Mouse (Mus musculus) forebrain, embryonic 10.5 days (tissue): Measurements from ENCODE around the gene Gli3. TPM values are rescaled to one million over a fixed set of nuclear protein-coding genes. Genes with fewer than 3 reads are reported as not detected.

ENCODE experiments used
- DNase-seq: peaks from one replicate; pipeline ENCODE4 v3.0.0-alpha.2; 2017; ENCODE audit warnings: low spot score; ENCODE audit errors: extremely low spot score
- H3K27ac ChIP-seq: fragments of 300-500 bp; sonication (generic); 2 replicates; pipeline ENCODE4 v1.5.1; 2016; ENCODE audit warnings: mild to moderate bottlenecking
- H3K27me3 ChIP-seq: fragments of 300-500 bp; sonication (generic); 2 replicates; pipeline ENCODE4 v1.6.1; 2016; ENCODE audit warnings: mild to moderate bottlenecking; ENCODE audit not compliant: poor library complexity, severe bottlenecking
- H3K36me3 ChIP-seq: fragments of 300-500 bp; sonication (generic); replicated peaks from 2 replicates; pipeline ENCODE4 v1.6.1; 2016; ENCODE audit warnings: mild to moderate bottlenecking, moderate library complexity
- H3K4me1 ChIP-seq: fragments of 300-500 bp; sonication (generic); 2 replicates; pipeline ENCODE4 v1.6.1; 2016
- H3K4me3 ChIP-seq: fragments of 300-500 bp; sonication (generic); 2 replicates; pipeline ENCODE4 v1.5.1; 2016; ENCODE audit warnings: mild to moderate bottlenecking, moderate library complexity
- H3K9me3 ChIP-seq: fragments of 300-500 bp; sonication (generic); 2 replicates; pipeline ENCODE4 v1.6.1; 2016; ENCODE audit warnings: mild to moderate bottlenecking, moderate library complexity
- WGBS: fragments of 180-500 bp; shearing (Covaris S2); methylation state at CpG from one replicate; pipeline ENCODE4 v1.1.7; 2016; 5-methylcytosine and 5-hydroxymethylcytosine counted together
- polyA plus RNA-seq: library from polyadenylated mRNA; unstranded; fragments of >200 nt; fragmentation: Nextera tagmentation; extraction: Ambion mirVana; gene quantifications from 2 replicates; pipeline ENCODE4 v1.2.1, GENCODE M21; 2016

Gli3 gene
- polyA plus RNA-seq, 1 experiment from 2014 or later: 60.3 TPM

DNA sequence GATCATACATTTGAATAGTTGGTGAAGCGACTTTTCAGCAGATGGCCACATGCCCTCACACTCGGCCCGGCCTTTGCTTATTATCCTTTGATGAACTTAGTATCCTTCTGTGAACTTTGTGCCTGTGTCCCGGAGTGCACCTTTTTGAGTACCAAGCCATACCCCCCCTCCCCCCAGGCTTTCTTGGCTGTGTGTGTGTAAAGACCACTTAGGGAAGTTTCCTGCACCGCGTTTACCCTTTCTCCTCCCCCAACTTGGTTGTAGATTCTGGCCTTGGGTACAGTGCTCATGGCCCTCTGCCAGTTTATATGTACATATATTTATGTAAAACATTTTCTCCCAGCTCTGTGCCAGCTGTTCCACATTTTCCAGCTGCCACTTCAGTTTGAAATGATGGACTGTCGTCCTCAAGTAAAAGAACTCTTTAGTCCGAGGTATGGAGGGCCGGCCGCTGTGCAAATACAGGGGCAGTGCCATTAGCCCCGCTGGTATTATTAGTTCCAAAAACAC is 1.8 kb downstream of the Gli3 start:
- H3K36me3 ChIP-seq: peaks cover 3% of the 10 kb centered on the region; the same call in 1 of the 2 replicates
- H3K27ac ChIP-seq: peak overlapping the region; percentile 100
- peaks cover 70% of the 10 kb centered on the region for H3K4me1 ChIP-seq
- DNase-seq: peak; percentile 44
- no peaks in the 10 kb centered on the region for H3K9me3 ChIP-seq
- WGBS: under 1% methylated on average over 11 of the region's 11 CpGs
- no peaks in the 10 kb centered on the region for H3K27me3 ChIP-seq
- peak overlapping the region; percentile 96 for H3K4me3 ChIP-seq

DNA sequence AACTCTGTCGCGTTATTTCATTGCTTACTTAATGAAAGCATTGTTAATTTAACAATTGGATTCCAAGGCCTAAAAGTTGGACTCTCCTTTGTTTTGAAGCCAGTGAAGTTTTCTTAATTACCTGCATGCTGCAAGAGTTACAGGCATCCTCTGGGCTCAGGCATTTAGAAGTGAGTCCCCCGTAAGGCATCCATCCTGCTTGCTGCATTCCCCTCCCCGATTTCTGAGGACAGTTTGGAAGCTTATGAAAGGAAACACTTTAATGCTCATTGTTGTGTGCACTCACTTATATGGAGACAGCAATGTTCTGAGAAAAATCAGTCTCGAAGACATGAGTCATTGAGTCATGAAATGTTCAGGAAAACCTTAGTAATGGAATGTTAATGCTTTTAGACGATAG is 3.5 kb downstream of the Gli3 start:
- peaks cover 74% of the 10 kb centered on the region for H3K4me1 ChIP-seq

DNA sequence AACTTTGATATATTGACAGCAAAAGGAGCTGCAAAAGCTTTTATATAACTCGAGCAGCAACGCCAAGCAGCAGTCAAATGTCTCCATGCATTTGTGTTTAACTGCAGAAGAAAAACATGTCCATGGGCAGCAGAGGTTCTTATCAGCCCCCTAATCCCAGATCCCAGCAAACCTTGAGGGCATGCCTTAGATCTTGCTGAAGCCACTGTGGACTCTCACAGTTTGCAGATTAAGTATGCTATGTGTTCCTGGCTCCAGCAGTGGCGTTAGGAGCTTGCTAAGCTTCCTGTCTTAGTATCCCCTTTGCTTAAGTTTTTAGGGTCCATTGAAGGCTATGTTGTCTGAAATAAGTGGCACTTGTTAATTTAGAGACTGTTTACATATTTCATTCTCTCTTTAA is 4.4 kb downstream of the Gli3 start:
- H3K27ac ChIP-seq: peak overlapping the region; percentile 100
- no peaks in the 10 kb centered on the region for H3K27me3 ChIP-seq
- peak overlapping the region; percentile 96 for H3K4me3 ChIP-seq
- no peaks in the 10 kb centered on the region for H3K9me3 ChIP-seq
- DNase-seq: no peak
- WGBS: 11% methylated on average over 3 of the region's 3 CpGs
- H3K36me3 ChIP-seq: peaks cover 16% of the 10 kb centered on the region
- peaks cover 70% of the 10 kb centered on the region for H3K4me1 ChIP-seq

More for the DNA sequence above, 3.5 kb downstream of the Gli3 start:
- DNase-seq: no peak
- Histone ChIP-seq H3K27me3 (no peaks in the 10 kb centered on the region), H3K27ac (peak overlapping the region; percentile 100), H3K4me3 (peak overlapping the region; percentile 96), H3K9me3 (no peaks in the 10 kb centered on the region), H3K36me3 (peaks cover 12% of the 10 kb centered on the region)
- 12% methylated on average over 6 of the region's 6 CpGs for WGBS

DNA sequence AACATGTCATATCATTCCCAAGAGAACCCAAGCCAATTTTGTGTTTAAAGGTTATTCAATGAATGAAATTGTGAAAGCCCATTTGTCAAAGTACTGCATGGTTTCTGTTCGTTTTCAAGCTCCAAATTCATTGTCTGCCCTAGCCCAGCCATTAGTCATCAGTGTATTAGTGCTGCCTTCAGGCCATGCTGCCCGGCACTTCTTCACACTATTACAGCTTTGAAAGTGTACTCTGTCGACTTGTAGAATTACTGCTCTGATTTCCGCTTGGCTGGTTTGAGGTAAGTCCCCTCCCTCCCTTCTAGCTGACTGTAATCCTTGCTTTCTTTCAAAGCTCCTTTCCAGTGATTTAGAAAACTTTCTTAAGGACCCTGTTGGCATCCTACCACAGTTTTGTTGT is 5.4 kb downstream of the Gli3 start:
- Histone ChIP-seq H3K27me3 (no peaks in the 10 kb centered on the region), H3K27ac (peak overlapping the region; percentile 100), H3K4me1 (peaks cover 76% of the 10 kb centered on the region), H3K4me3 (peak overlapping the region; percentile 96), H3K36me3 (peaks cover 24% of the 10 kb centered on the region), H3K9me3 (no peaks in the 10 kb centered on the region)
- 14% methylated on average over 4 of the region's 4 CpGs for WGBS
- DNase-seq: peak; percentile 31

DNA sequence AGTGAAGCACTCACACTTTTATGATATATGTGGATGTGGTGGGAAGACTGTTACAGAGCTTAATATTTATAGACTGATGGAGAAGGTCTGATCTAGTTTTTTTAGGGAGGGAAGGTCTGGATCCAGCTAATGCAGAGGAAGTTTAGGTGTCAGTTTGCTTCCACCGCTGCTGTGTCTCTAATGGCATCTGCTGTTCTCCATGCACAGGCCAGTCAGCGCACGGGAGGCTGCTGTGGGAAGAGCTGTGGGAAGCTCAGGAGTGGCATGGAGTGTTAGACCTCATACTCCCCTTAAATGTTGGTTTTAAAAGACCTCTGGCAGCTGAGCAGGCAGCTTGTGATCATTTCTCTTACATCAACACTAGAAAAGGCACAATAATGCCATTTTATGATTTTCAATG is 7.0 kb downstream of the Gli3 start:
- WGBS: 54% methylated on average over 3 of the region's 3 CpGs

DNA sequence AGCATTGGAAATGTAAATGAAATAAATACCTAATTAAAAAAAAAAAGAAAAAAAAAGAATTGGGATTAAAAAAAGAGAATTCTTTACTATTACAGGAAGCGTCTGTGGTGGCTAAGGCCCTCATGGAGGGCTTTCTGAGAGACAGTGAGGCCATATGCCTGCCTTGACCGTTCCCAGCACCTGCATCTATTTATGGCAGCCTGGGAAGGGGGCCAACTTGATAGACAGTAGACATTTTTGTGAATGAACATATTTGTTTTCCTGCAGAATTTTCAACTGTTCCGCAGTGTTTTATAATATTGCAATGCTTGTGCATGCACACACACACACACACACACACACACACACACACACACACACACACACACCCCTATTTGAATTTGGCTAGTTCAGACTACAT is 9.7 kb downstream of the Gli3 start:
- H3K4me1 ChIP-seq: peaks cover 80% of the 10 kb centered on the region
- peaks cover 50% of the 10 kb centered on the region for H3K36me3 ChIP-seq
- no peaks in the 10 kb centered on the region for H3K9me3 ChIP-seq
- no peak overlapping the region for H3K4me3 ChIP-seq
- 84% methylated on average over 3 of the region's 3 CpGs for WGBS
- no peaks in the 10 kb centered on the region for H3K27me3 ChIP-seq
- H3K27ac ChIP-seq: no peak overlapping the region
- DNase-seq: no peak

More for the DNA sequence above, 7.0 kb downstream of the Gli3 start:
- H3K4me1 ChIP-seq: peaks cover 85% of the 10 kb centered on the region
- no peak for DNase-seq
- H3K27me3 ChIP-seq: no peaks in the 10 kb centered on the region
- peak overlapping the region; percentile 76 for H3K27ac ChIP-seq
- no peaks in the 10 kb centered on the region for H3K9me3 ChIP-seq
- peaks cover 33% of the 10 kb centered on the region for H3K36me3 ChIP-seq
- peak overlapping the region; percentile 96 for H3K4me3 ChIP-seq

DNA sequence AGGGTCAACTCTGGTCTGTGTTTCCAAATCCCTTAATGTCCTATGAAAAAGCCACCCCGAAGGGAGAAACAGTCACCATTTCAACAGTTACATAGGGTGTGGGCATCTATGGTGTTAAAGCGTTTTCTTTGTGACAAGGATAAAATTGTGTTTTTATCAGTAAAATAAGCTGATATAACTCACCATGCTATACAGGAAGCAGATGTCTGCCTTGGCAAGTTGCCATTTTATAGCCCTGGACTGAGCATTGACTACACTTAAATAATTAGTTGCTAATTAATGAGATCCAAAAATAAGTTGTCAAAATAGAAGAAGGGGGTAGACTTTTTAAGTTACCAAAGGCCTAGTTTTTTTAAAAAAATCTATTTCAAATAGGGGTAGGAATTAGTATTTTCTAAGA is 11.4 kb downstream of the Gli3 start:
- Histone ChIP-seq H3K27me3 (no peaks in the 10 kb centered on the region), H3K4me3 (no peak overlapping the region), H3K9me3 (no peaks in the 10 kb centered on the region), H3K4me1 (peaks cover 74% of the 10 kb centered on the region), H3K27ac (no peak overlapping the region), H3K36me3 (peaks cover 66% of the 10 kb centered on the region)
- WGBS: 87% methylated on average over 2 of the region's 2 CpGs
- no peak for DNase-seq

DNA sequence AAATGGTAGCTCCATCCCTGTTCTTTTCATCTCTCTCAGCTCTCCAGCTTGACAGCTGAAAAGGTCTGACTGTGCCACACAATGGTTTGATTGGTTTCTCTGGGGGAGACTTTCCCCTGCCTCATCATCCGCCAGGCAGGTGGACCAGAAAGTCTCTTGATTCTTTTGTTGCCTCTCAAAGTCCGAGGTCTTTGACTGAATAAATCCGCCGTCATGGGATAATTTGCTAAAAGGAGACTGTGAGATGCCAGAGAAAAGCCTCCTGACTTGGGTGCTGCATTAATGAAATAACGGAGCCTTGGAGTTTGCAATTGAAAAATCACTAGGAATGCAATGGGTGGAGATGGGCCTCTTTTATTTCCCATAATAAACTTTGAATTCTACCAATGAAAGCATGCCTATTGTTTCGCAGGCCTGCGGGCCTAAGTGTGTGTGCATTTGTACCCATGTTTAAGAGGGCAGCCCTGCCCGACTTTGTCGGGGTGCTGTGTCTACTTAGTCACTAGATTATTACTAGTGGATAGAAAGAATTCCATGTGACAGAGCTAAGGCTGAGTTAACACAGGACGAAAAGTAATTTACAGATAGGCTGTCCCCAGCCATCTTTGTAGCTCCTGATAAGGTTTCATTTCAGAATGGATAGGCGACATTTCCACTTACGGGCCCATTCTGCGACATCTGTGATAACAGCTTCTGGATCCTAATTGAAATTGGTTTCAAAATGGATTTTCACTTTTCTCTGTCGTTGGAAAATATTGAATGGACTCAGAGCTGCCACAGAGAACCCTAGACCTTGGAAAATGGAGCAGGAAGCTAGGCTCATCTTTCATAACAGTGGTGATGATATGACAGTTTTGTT is 23.2 kb downstream of the Gli3 start:
- H3K27ac ChIP-seq: peak overlapping the region; percentile 79
- WGBS: 27% methylated on average over 14 of the region's 14 CpGs
- H3K4me1 ChIP-seq: peaks cover 94% of the 10 kb centered on the region

DNA sequence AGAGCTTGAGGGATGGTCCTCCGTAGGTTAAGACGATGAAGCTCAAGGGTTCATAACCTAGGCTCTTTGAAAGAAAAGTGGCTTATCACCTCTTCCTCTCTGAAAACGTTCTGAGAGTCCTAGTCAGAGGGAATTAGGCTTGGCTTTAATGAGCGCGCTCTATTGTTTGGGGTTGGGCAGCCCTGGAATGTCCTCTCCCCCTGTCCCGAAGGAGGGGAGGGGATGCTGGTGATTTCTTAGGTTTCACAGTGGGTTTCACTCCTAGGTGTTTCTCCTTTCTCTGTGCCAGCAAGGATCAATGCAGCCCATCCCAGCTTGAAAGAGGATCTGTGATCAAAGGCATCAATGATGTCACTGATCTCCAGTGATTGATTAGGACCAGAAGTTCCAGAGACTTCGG is 24.3 kb downstream of the Gli3 start:
- WGBS: 3% methylated on average over 7 of the region's 7 CpGs
- Histone ChIP-seq H3K9me3 (no peaks in the 10 kb centered on the region), H3K4me3 (peak overlapping the region; percentile 30), H3K27ac (peak overlapping the region; percentile 79), H3K36me3 (peaks cover 22% of the 10 kb centered on the region), H3K4me1 (peaks cover 91% of the 10 kb centered on the region), H3K27me3 (no peaks in the 10 kb centered on the region)
- no peak for DNase-seq

More for the DNA sequence above, 23.2 kb downstream of the Gli3 start:
- Histone ChIP-seq H3K36me3 (peaks cover 20% of the 10 kb centered on the region), H3K4me3 (peak overlapping the region; percentile 30), H3K27me3 (no peaks in the 10 kb centered on the region), H3K9me3 (no peaks in the 10 kb centered on the region)
- DNase-seq: peak; percentile 48

DNA sequence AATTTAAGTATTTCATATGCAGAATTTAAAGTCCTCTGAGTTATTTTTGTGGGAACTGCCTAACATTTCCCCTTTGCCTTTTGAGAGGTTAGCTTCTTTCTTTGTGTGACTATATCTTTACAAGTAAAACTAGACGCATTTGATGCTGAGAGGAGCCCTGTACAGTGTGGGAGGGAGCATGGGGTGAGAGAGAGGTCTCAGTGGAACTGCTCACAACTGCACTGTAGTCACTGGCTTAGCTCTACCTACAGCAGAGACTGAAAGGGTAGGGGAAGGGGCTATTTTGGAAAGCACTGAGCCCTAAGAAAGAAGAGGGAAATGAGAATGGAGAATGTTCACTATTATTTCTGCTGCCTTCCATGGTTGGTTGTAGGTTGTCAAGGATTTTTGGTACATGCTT is 25.0 kb downstream of the Gli3 start:
- Histone ChIP-seq H3K27me3 (no peaks in the 10 kb centered on the region), H3K4me1 (peaks cover 83% of the 10 kb centered on the region), H3K4me3 (no peak overlapping the region), H3K9me3 (no peaks in the 10 kb centered on the region), H3K36me3 (peaks cover 25% of the 10 kb centered on the region), H3K27ac (peak overlapping the region; percentile 79)
- no peak for DNase-seq
- 31% methylated on average over 1 of the region's 1 CpGs for WGBS

DNA sequence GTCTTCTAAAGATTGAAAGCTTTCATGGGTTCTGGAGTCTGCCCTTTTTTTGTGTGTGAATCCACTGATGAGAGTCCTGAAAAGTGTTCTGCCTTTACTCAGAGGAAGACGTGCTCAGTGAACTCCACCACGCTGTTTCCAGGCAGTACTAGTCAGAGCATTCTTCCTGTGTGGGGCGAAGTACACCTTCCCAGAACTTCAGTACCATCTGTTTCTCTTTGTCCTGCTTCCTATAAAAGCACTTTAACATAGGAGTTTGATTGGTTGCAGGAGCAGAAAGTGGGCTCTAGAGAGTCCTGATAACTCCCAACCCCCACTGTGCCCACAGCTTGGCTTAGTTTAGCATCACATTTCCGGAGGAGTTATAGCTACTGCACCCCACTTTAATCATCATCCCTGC is 32.8 kb downstream of the Gli3 start:
- Histone ChIP-seq H3K27me3 (no peaks in the 10 kb centered on the region), H3K27ac (no peak overlapping the region), H3K36me3 (peaks cover 69% of the 10 kb centered on the region), H3K4me3 (no peak overlapping the region), H3K4me1 (peaks cover 72% of the 10 kb centered on the region), H3K9me3 (no peaks in the 10 kb centered on the region)
- no peak for DNase-seq
- WGBS: 88% methylated on average over 4 of the region's 4 CpGs

DNA sequence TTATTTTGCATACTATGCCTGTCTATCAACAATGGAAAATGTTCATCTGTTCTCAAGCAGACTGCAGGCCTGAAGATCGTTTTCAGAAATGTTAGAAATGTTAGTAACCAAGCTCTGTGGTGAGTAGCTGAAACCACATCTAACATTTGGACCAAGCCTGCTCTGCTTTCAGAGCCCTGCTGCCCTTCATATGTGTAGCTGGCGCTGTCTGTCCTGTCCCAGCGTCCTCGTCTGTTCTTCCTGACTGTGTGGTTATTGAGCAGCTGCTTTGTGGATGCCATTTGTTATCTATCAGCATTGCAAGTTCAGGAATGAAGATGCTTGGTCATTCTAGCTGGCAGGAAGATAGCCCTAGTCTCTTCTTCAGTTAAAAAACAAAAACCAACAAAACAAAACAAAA is 35.3 kb downstream of the Gli3 start:
- 79% methylated on average over 4 of the region's 4 CpGs for WGBS
- Histone ChIP-seq H3K36me3 (peaks cover 68% of the 10 kb centered on the region), H3K27ac (no peak overlapping the region), H3K4me1 (peaks cover 84% of the 10 kb centered on the region), H3K27me3 (no peaks in the 10 kb centered on the region), H3K4me3 (no peak overlapping the region), H3K9me3 (no peaks in the 10 kb centered on the region)
- DNase-seq: no peak

DNA sequence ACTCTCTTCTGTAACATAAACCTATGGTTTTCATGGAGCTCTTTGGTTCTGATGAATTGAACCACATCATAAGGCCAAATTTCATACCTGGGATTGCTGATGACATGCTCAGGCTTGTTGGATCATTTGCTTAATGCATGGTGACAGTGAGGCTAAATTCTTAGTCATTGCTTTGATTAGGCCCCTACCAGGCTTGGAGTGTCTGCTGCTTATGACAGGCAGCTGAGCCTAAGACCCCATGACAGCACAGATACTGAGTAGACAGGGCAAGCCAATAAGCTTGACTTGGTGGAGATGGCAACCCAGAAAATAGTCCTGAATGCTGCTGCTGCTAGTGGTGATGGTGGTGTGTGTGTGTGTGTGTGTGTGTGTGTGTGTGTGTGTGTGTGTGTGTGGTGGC is 47.9 kb downstream of the Gli3 start:
- H3K4me3 ChIP-seq: no peak overlapping the region
- peaks cover 3% of the 10 kb centered on the region for H3K36me3 ChIP-seq
- no peak for DNase-seq
- no peak overlapping the region for H3K27ac ChIP-seq
- H3K27me3 ChIP-seq: no peaks in the 10 kb centered on the region
- H3K4me1 ChIP-seq: peaks cover 59% of the 10 kb centered on the region
- no peaks in the 10 kb centered on the region for H3K9me3 ChIP-seq
